Mouse (Mus musculus) heart, postnatal 10 days (tissue): Measurements from ENCODE around the gene Cenpw. TPM values are rescaled to one million over a fixed set of nuclear protein-coding genes. Genes with fewer than 3 reads are reported as not detected.

ENCODE experiments used
- DNase-seq, 2 experiments: peaks; one replicate each; pipeline ENCODE4 v3.0.0; 2021
- intact Hi-C: fragments of 180-260 bp; cut with DNase I; formaldehyde crosslinking; loops from one replicate; pipeline ENCODE4 v1.15.1; 2025
- total RNA-seq, 2 experiments: library from RNA; stranded (reverse); gene quantifications; 2 replicates each; pipeline ENCODE4 v1.2.3; 2021

Gene Cenpw
- total RNA-seq: 1 to 10 TPM; 3.1 to 3.2 TPM

GRCm38 (mm10) chr10:30199916-30200826 is at the start of gene Cenpw:
Gene Cenpw (minus strand): TSS chr10:30200560.
- intact Hi-C loops: loop anchor here (10.0 kb wide), 1 partner anchor 835 kb away; the partner anchor contains the start of gene Rnf146
- peak; percentile 90 to 94 for DNase-seq

DNA sequence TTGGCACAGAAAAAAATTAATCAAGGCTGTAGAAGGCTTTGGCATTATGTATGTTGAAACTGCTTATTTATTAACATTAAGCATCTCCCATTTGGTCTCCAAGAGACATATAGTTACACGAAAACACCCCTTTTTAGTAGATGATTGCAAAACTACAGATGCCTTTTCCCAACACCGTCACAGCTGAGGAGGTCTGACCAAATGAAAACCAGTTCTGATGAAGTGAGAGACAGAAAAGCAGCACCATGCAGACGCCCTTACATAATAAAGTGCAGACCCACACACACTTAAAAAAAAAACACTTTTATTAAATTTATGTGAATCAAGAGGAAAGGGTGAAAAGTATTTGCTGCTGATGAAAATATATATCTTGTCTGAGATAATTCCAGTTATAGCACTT is 49.3 kb upstream of the Cenpw start:
- intact Hi-C loops: no loop called here
- no peak for DNase-seq

GRCm38 (mm10) chr10:30199501-30199900 is 859 bp downstream of the Cenpw start:
- intact Hi-C loops: no loop called here
- peak in 1 of 2 experiments; percentile 13 for DNase-seq

GRCm38 (mm10) chr10:30167700-30168099 is 32.7 kb downstream of the Cenpw start:
- DNase-seq: no peak
- intact Hi-C loops: no loop called here
